Mouse (Mus musculus) CD8-positive naive resting alpha-beta T cell, adult 2 months (primary cell): Measurements from ENCODE around the gene Kif26b.
A peak's percentile ranks its signal among the peaks of the same experiment; 100 is the strongest.

ENCODE experiments used
- DNase-seq, 2 experiments: peaks; one replicate each; pipeline ENCODE4 v3.0.0; 2022; ENCODE audit warnings: low read depth in 2 of 2, low spot score in 2 of 2

The Kif26b gene

GRCm38 (mm10) chr1:178528431-178529351, at the start of gene Kif26b:
Kif26b (plus strand) TSS chr1:178529125.
- no peak for DNase-seq

- DNase-seq = no peak
Measured at GRCm38 (mm10) chr1:178483854-178484253, 45.1 kb upstream of the Kif26b start.

- DNase-seq = no peak
Measured at GRCm38 (mm10) chr1:178485138-178485867, 43.6 kb upstream of the Kif26b start.

GRCm38 (mm10) chr1:178485868-178486220, 43.1 kb upstream of the Kif26b start:
- no peak for DNase-seq

- no peak for DNase-seq
Measured at GRCm38 (mm10) chr1:178486828-178487227, 42.1 kb upstream of the Kif26b start.

- no peak for DNase-seq
Measured at GRCm38 (mm10) chr1:178489127-178489526, 39.8 kb upstream of the Kif26b start.

- DNase-seq = no peak
Measured at GRCm38 (mm10) chr1:178491733-178492132, 37.2 kb upstream of the Kif26b start.

GRCm38 (mm10) chr1:178492493-178492892, 36.4 kb upstream of the Kif26b start:
- no peak for DNase-seq

GRCm38 (mm10) chr1:178496186-178496585, 32.7 kb upstream of the Kif26b start:
- DNase-seq = no peak

- DNase-seq = peak in 1 of 2 experiments; percentile 8
Measured at GRCm38 (mm10) chr1:178496841-178497240, 32.1 kb upstream of the Kif26b start.

- no peak for DNase-seq
Measured at GRCm38 (mm10) chr1:178506938-178507337, 22.0 kb upstream of the Kif26b start.

GRCm38 (mm10) chr1:178512323-178513031, 16.4 kb upstream of the Kif26b start:
- no peak for DNase-seq

GRCm38 (mm10) chr1:178513954-178514353, 15.0 kb upstream of the Kif26b start:
- no peak for DNase-seq

- DNase-seq = no peak
Measured at GRCm38 (mm10) chr1:178515839-178516238, 13.1 kb upstream of the Kif26b start.

GRCm38 (mm10) chr1:178522389-178522788, 6.5 kb upstream of the Kif26b start:
- DNase-seq = no peak

- DNase-seq = no peak
Measured at GRCm38 (mm10) chr1:178523152-178523551, 5.8 kb upstream of the Kif26b start.

GRCm38 (mm10) chr1:178527185-178527546, 1.8 kb upstream of the Kif26b start:
- peak; percentile 27 to 51 for DNase-seq

- DNase-seq = peak in 1 of 2 experiments; percentile 0
Measured at GRCm38 (mm10) chr1:178527547-178528361, 1.2 kb upstream of the Kif26b start.

- no peak for DNase-seq
Measured at GRCm38 (mm10) chr1:178529512-178530300, 781 bp downstream of the Kif26b start.
